In genomic region chr5:64517835-64518234, GRCm38 (mm10) we compare ENCODE assay signal across 10 mouse cellular contexts.
DNase-seq lines count a peak whose midpoint lies in the region; ATAC-seq lines count a peak whose summit lies in the region.
"Had no signal": no experiment of that assay in that cellular context is flagged by ENCODE, and none has a peak within 500 bp of the region (broad histone marks: within the 10 kb centered on the region; RNA-seq: fewer than 3 reads in every experiment).

No protein-coding gene starts in this region.

- peaks cover 14% of the 10 kb centered on the region for H3K4me1 ChIP-seq in midbrain, embryonic 10.5 days
- no peaks in the 10 kb centered on the region for H3K4me1 ChIP-seq in midbrain, embryonic 15.5 days
- H3K4me1 ChIP-seq in heart, embryonic 11.5 days (ENCODE audit: control insufficient read depth, insufficient read depth, low read length) = no peaks in the 10 kb centered on the region
- H3K4me1 ChIP-seq: liver, embryonic 13.5 days; neural tube, embryonic 12.5 days had no signal

- peak overlapping the region; percentile 25; the same call in 1 of the 2 replicates for H3K27ac ChIP-seq in midbrain, embryonic 10.5 days (replicated peaks)
- no peak overlapping the region for H3K27ac ChIP-seq in midbrain, embryonic 15.5 days
- no peak overlapping the region for H3K27ac ChIP-seq in heart, embryonic 11.5 days (ENCODE audit: low read depth, low read length)
- H3K27ac ChIP-seq: liver, embryonic 13.5 days; neural tube, embryonic 12.5 days had no signal

- 72% methylated on average over 3 of the region's 3 CpGs for WGBS in midbrain, embryonic 10.5 days
- 63% methylated on average over 3 of the region's 3 CpGs for WGBS in midbrain, embryonic 15.5 days
- WGBS in heart, embryonic 11.5 days (ENCODE audit: insufficient replicate concordance) = 19% methylated on average over 3 of the region's 3 CpGs

- no peak overlapping the region for H3K9ac ChIP-seq in midbrain, embryonic 15.5 days
- H3K9ac ChIP-seq in heart, embryonic 11.5 days (ENCODE audit: low read depth, low read length) = no peak overlapping the region
- H3K9ac ChIP-seq: liver, embryonic 13.5 days; neural tube, embryonic 12.5 days had no signal

- H3K4me3 ChIP-seq in midbrain, embryonic 10.5 days = no peak overlapping the region
- H3K4me3 ChIP-seq in midbrain, embryonic 15.5 days = no peak overlapping the region
- H3K4me3 ChIP-seq in heart, embryonic 11.5 days (ENCODE audit: low read depth, low read length) = no peak overlapping the region
- H3K4me3 ChIP-seq: liver, embryonic 13.5 days; neural tube, embryonic 12.5 days had no signal

- no peak for ATAC-seq in midbrain, embryonic 15.5 days (replicated peaks)
- peak; percentile 59; the same call in 1 of the 2 replicates for ATAC-seq in heart, embryonic 11.5 days (replicated peaks; ENCODE audit: insufficient number of reproducible peaks, low FRiP score, low TSS enrichment)

- H3K4me2 ChIP-seq in midbrain, embryonic 15.5 days = no peak overlapping the region
- H3K4me2 ChIP-seq in heart, embryonic 11.5 days = no peak overlapping the region
- H3K4me2 ChIP-seq: liver, embryonic 13.5 days; neural tube, embryonic 12.5 days had no signal

- no peaks in the 10 kb centered on the region for H3K9me3 ChIP-seq in midbrain, embryonic 10.5 days (replicated peaks)
- H3K9me3 ChIP-seq in midbrain, embryonic 15.5 days = no peaks in the 10 kb centered on the region
- no peaks in the 10 kb centered on the region for H3K9me3 ChIP-seq in heart, embryonic 11.5 days (replicated peaks; ENCODE audit: control insufficient read depth, low read length)
- H3K9me3 ChIP-seq: liver, embryonic 13.5 days; neural tube, embryonic 12.5 days had no signal

- DNase-seq in adrenal gland, adult 2 months = peak; percentile 85
- DNase-seq in adrenal gland, adult 18-20 months (ENCODE audit: low spot score in 2 of 2) = no peak
- peak; percentile 26 for DNase-seq in midbrain, embryonic 10.5 days (ENCODE audit: low spot score)
- peak; percentile 39 to 78 for DNase-seq in lung, postnatal 4 days
- DNase-seq in natural killer cell, adult 2 months (ENCODE audit: low spot score in 2 of 2) = no peak
- no peak for DNase-seq in T-cell, adult 2 months (ENCODE audit: low spot score)
- DNase-seq: liver, embryonic 13.5 days had no signal

- no peaks in the 10 kb centered on the region for H3K36me3 ChIP-seq in midbrain, embryonic 10.5 days
- no peaks in the 10 kb centered on the region for H3K36me3 ChIP-seq in midbrain, embryonic 15.5 days (replicated peaks)
- no peaks in the 10 kb centered on the region for H3K36me3 ChIP-seq in heart, embryonic 11.5 days (ENCODE audit: control insufficient read depth, insufficient read depth, low read length)
- H3K36me3 ChIP-seq: liver, embryonic 13.5 days; neural tube, embryonic 12.5 days had no signal

- no peaks in the 10 kb centered on the region for H3K27me3 ChIP-seq in midbrain, embryonic 10.5 days (ENCODE audit: low read depth, poor library complexity, severe bottlenecking)
- H3K27me3 ChIP-seq in midbrain, embryonic 15.5 days (replicated peaks) = no peaks in the 10 kb centered on the region
- H3K27me3 ChIP-seq in heart, embryonic 11.5 days (ENCODE audit: control insufficient read depth, insufficient read depth, low read length) = no peaks in the 10 kb centered on the region
- H3K27me3 ChIP-seq: liver, embryonic 13.5 days; neural tube, embryonic 12.5 days had no signal

Comparison
In these comparisons a context has a peak if more than half of its experiments do, and no peak if none do; other contexts are left out.
1. DNase-seq: peak in adrenal gland, adult 2 months (single experiment), midbrain, embryonic 10.5 days (single experiment) and lung, postnatal 4 days (2 of 2); none in adrenal gland, adult 18-20 months (0 of 2), natural killer cell, adult 2 months (0 of 2) and T-cell, adult 2 months (single experiment).